15 mouse cellular contexts compared by ENCODE assay signal in the genomic region with DNA sequence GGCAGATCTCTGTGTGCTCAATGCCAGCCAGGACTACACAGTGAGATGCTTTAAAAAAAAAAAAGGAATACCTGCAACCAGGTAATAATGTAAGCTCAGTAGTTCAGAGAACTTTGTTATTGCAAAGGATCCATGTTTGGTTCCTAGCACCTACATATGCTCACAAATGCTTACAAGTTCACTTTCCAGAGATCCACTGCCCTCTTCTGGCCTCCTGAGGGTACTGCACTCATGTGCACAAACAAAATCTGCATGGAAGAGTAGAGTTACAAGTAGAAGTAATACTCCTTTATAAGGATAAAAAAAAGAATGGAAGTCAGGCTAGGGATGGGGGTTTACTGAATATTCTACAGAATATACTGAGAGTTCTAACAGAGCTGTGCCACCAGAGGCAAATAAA. TPM values are rescaled to one million over a fixed set of nuclear protein-coding genes. Genes with fewer than 3 reads are reported as not detected.
DNase-seq lines count a peak whose midpoint lies in the region; ATAC-seq and TF ChIP-seq lines count a peak whose summit lies in the region.
"Had no signal": no experiment of that assay in that cellular context is flagged by ENCODE, and none has a peak within 500 bp of the region (broad histone marks: within the 10 kb centered on the region; RNA-seq: fewer than 3 reads in every experiment).

No protein-coding gene starts in this region.

- H3K4me2 ChIP-seq in intestine, postnatal 0 days (replicated peaks; ENCODE audit: low read depth) = no peak overlapping the region
- no peak overlapping the region for H3K4me2 ChIP-seq in intestine, embryonic 15.5 days (replicated peaks)
- H3K4me2 ChIP-seq: midbrain, embryonic 13.5 days had no signal

- in situ Hi-C loops in Patski (cut with MboI; ENCODE audit: low pct_unique_long_range_greater_than_20kb) = loop anchor here (10.0 kb wide), 1 partner anchor 346 kb away; no protein-coding TSS in a partner anchor

- H3K9me3 ChIP-seq in intestine, postnatal 0 days (ENCODE audit: control insufficient read depth) = no peaks in the 10 kb centered on the region
- no peaks in the 10 kb centered on the region for H3K9me3 ChIP-seq in intestine, embryonic 15.5 days
- H3K9me3 ChIP-seq: midbrain, embryonic 13.5 days had no signal

- H3K4me3 ChIP-seq in intestine, postnatal 0 days (ENCODE audit: low read depth, low read length) = no peak overlapping the region
- no peak overlapping the region for H3K4me3 ChIP-seq in intestine, embryonic 15.5 days (replicated peaks)
- H3K4me3 ChIP-seq: midbrain, embryonic 13.5 days had no signal

- POLR2A ChIA-PET in Patski (lab: Charles Lee) = no interaction called here

- no peak overlapping the region for H3K27ac ChIP-seq in intestine, postnatal 0 days (ENCODE audit: low read depth, low read length)
- H3K27ac ChIP-seq in intestine, embryonic 15.5 days = no peak overlapping the region
- H3K27ac ChIP-seq: midbrain, embryonic 13.5 days had no signal

- H3K36me3 ChIP-seq in intestine, postnatal 0 days (ENCODE audit: control insufficient read depth, insufficient read depth) = no peaks in the 10 kb centered on the region
- no peaks in the 10 kb centered on the region for H3K36me3 ChIP-seq in intestine, embryonic 15.5 days
- H3K36me3 ChIP-seq: midbrain, embryonic 13.5 days had no signal

- H3K9ac ChIP-seq in intestine, postnatal 0 days (ENCODE audit: low read depth, low read length) = no peak overlapping the region
- no peak overlapping the region for H3K9ac ChIP-seq in intestine, embryonic 15.5 days
- H3K9ac ChIP-seq: midbrain, embryonic 13.5 days had no signal

- TF ChIP-seq CTCF in intestine, postnatal 0 days (IDR thresholded peaks at IDR 0.05; ENCODE audit: low read depth) = peak; percentile 52
- TF ChIP-seq CTCF in Patski (IDR thresholded peaks at IDR 0.05) = peak; percentile 57

- CTCF ChIA-PET in Patski (lab: Charles Lee) = interaction anchor here (1.5 kb wide), 1 partner anchor 9 kb away, joined by 3 read pairs; no protein-coding TSS in a partner anchor

- H3K27me3 ChIP-seq in intestine, postnatal 0 days (replicated peaks; ENCODE audit: control insufficient read depth, insufficient read depth, low read length) = no peaks in the 10 kb centered on the region
- H3K27me3 ChIP-seq in intestine, embryonic 15.5 days (replicated peaks) = no peaks in the 10 kb centered on the region
- peaks cover 28% of the 10 kb centered on the region for H3K27me3 ChIP-seq in Patski

- peak; percentile 5 for DNase-seq in testis, postnatal 14 days (ENCODE audit: low spot score)
- DNase-seq in testis, postnatal 10 days (ENCODE audit: low spot score) = no peak
- no peak for DNase-seq in Patski (ENCODE audit: low read depth, low spot score)
- DNase-seq in naive thymus-derived CD4-positive, alpha-beta T cell, adult 2 months (ENCODE audit: low read depth) = peak; percentile 6
- DNase-seq in layer of hippocampus, postnatal 25 days (ENCODE audit: extremely low spot score in 1 of 2, low spot score in 1 of 2) = no peak
- DNase-seq: adrenal gland, postnatal 36 days; heart, postnatal 14 days; layer of hippocampus, postnatal 36 days had no signal

- no peaks in the 10 kb centered on the region for H3K4me1 ChIP-seq in intestine, postnatal 0 days (replicated peaks; ENCODE audit: control insufficient read depth, insufficient read depth, low read length)
- H3K4me1 ChIP-seq in intestine, embryonic 15.5 days (replicated peaks) = no peaks in the 10 kb centered on the region
- H3K4me1 ChIP-seq: midbrain, embryonic 13.5 days had no signal

- no peak for ATAC-seq in intestine, postnatal 0 days
- ATAC-seq in intestine, embryonic 15.5 days = no peak
- ATAC-seq in Patski = no peak
- ATAC-seq in granulocyte monocyte progenitor cell, adult 5-6 weeks (replicated peaks; ENCODE audit: poor library complexity, severe bottlenecking) = no peak; the same call in 1 of the 2 replicates
- ATAC-seq: intestine, embryonic 16.5 days; midbrain, embryonic 13.5 days had no signal

RNA-seq across cellular contexts. Expression of a gene that starts 23.8 kb away (rescaled TPM):
- 0.09 and 0.29 TPM in 2 replicates for polyA plus RNA-seq in intestine, postnatal 0 days (2015; fragmentation: Nextera tagmentation; extraction: Ambion mirVana)
- 0.20 and 0.21 TPM in 2 replicates for polyA plus RNA-seq in intestine, embryonic 15.5 days (2015; fragmentation: Nextera tagmentation; extraction: Ambion mirVana)
- polyA plus RNA-seq in Patski (2021) = 0.08 TPM
- 1 to 10 TPM in 1 of 2 experiments, under 1 TPM in 1; 0.34 to 1.9 TPM for total RNA-seq in layer of hippocampus, postnatal 25 days (2021)
- total RNA-seq in granulocyte monocyte progenitor cell, adult 5-6 weeks (2014; fragmentation: Nextera tagmentation) = not detected in 2 replicates
- total RNA-seq in granulocyte monocyte progenitor cell, adult 5-6 weeks (2017) = not detected in 2 replicates
- total RNA-seq: gastrocnemius, adult 18-20 months; neutrophil, adult 5-6 weeks had no signal
- polyA plus RNA-seq: midbrain, embryonic 13.5 days had no signal

Comparison
In these comparisons a context has a peak if more than half of its experiments do, and no peak if none do; other contexts are left out.
1. DNase-seq: peak in testis, postnatal 14 days (single experiment) and naive thymus-derived CD4-positive, alpha-beta T cell, adult 2 months (single experiment); none in testis, postnatal 10 days (single experiment), Patski (single experiment) and layer of hippocampus, postnatal 25 days (0 of 2).